Mouse (Mus musculus) intestine, embryonic 14.5 days (tissue): ENCODE results near the gene Zfp719. TPM values are rescaled to one million over a fixed set of nuclear protein-coding genes. Genes with fewer than 3 reads are reported as not detected.

Experiments
- ATAC-seq: fragments of 200-750 bp; cut with Nextera tagmentation; replicated peaks from 2 replicates; pipeline ENCODE4 v1.8.0; 2017; ENCODE audit warnings: low read depth, moderate number of reproducible peaks, moderate TSS enrichment, moderate library complexity; ENCODE audit not compliant: low FRiP score, low TSS enrichment
- DNase-seq: peaks from one replicate; pipeline ENCODE4 v3.0.0-alpha.2; 2018; ENCODE audit warnings: low spot score
- H3K27ac ChIP-seq: fragments of 300-500 bp; sonication (generic); 2 replicates; pipeline ENCODE4 v1.5.1; 2014; ENCODE audit warnings: low read depth, mild to moderate bottlenecking, control low read depth
- H3K27me3 ChIP-seq: fragments of 300-500 bp; sonication (generic); replicated peaks from 2 replicates; pipeline ENCODE4 v1.6.1; 2014; ENCODE audit warnings: low read length, control low read depth; ENCODE audit not compliant: control insufficient read depth, insufficient read depth
- H3K36me3 ChIP-seq: fragments of 300-500 bp; sonication (generic); 2 replicates; pipeline ENCODE4 v1.6.1; 2014; ENCODE audit warnings: low read length, control low read depth; ENCODE audit not compliant: control insufficient read depth, insufficient read depth
- H3K4me1 ChIP-seq: fragments of 300-500 bp; sonication (generic); replicated peaks from 2 replicates; pipeline ENCODE4 v1.6.1; 2014; ENCODE audit warnings: low read length, control low read depth, mixed read lengths; ENCODE audit not compliant: control insufficient read depth, insufficient read depth
- H3K4me2 ChIP-seq: fragments of 300-500 bp; sonication (generic); 2 replicates; pipeline ENCODE4 v1.6.1; 2014; ENCODE audit warnings: low read length
- H3K4me3 ChIP-seq: fragments of 300-500 bp; sonication (generic); 2 replicates; pipeline ENCODE4 v1.5.1; 2014; ENCODE audit warnings: low read depth, low read length, control low read depth, mixed read lengths
- H3K9ac ChIP-seq: fragments of 300-500 bp; sonication (generic); 2 replicates; pipeline ENCODE4 v1.6.1; 2014; ENCODE audit warnings: mild to moderate bottlenecking, low read length
- H3K9me3 ChIP-seq: fragments of 300-500 bp; sonication (generic); 2 replicates; pipeline ENCODE4 v1.6.1; 2016; ENCODE audit warnings: low read length, control low read depth; ENCODE audit not compliant: control insufficient read depth
- WGBS: fragments of 180-500 bp; shearing (Covaris S2); extraction: QIAGEN DNeasy Blood & Tissue Kit; methylation state at CpG from one replicate; pipeline ENCODE4 v1.1.7; 2014; 5-methylcytosine and 5-hydroxymethylcytosine counted together
- polyA plus RNA-seq: library from polyadenylated mRNA; unstranded; fragments of >200 nt; fragmentation: Nextera tagmentation; extraction: Ambion mirVana; gene quantifications from 2 replicates; pipeline ENCODE4 v1.2.1, GENCODE M21; 2014

The Zfp719 gene
- 12.4 TPM in 2 replicates for polyA plus RNA-seq

DNA sequence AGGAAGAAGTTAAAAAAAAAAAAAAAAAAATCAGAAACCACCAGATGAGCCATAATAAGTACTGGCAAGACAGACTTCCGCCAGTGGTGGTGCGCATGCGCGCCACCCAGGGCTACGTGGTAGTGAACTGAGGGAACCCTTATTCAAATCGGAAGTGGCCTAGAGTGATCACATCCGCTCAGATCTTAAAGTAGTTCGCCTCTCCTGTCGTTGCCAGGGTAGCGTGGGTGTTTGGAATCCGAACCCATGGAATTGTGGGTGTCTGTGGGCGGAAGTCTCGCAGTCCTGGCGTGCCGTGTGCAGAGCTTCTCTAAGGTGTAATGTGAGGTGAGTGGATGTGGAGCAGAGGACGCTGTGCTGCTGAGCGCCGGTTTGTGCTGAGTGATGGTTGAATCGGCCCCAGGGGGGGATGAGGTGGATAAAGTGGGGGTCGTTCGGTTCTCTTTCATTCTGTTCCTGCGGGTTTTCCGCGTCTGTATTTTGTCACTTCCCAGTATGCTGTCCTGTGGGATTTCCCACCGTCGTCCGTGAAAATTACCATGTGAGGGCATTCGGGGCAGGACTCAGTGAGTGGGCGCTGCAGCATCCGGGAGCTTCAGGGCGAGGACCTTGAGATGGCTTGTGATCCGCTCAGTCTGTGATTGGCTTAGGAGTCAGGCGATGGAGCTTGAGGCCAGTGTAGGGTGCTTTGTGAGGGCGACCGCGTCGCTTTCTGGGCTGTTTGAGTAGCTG, at the start of gene Zfp719:
TSS of gene Zfp719 (plus strand) at position 171 of the 732 bp plus-strand sequence.
- peak within 1 kb of the TSS; percentile 74 for H3K9ac ChIP-seq
- peaks cover 5% of the 10 kb centered on the region; the same call in 1 of the 2 replicates for H3K4me1 ChIP-seq
- WGBS = under 1% methylated on average over 37 of the region's 37 CpGs
- H3K9me3 ChIP-seq = no peaks in the 10 kb centered on the region
- H3K36me3 ChIP-seq = peaks cover 20% of the 10 kb centered on the region
- peak; percentile 90 for DNase-seq
- peak within 1 kb of the TSS; percentile 69 for H3K4me3 ChIP-seq
- peak within 1 kb of the TSS; percentile 87 for H3K27ac ChIP-seq
- H3K27me3 ChIP-seq = no peaks in the 10 kb centered on the region
- H3K4me2 ChIP-seq = peak within 1 kb of the TSS; percentile 82
- peak; percentile 98 for ATAC-seq

DNA sequence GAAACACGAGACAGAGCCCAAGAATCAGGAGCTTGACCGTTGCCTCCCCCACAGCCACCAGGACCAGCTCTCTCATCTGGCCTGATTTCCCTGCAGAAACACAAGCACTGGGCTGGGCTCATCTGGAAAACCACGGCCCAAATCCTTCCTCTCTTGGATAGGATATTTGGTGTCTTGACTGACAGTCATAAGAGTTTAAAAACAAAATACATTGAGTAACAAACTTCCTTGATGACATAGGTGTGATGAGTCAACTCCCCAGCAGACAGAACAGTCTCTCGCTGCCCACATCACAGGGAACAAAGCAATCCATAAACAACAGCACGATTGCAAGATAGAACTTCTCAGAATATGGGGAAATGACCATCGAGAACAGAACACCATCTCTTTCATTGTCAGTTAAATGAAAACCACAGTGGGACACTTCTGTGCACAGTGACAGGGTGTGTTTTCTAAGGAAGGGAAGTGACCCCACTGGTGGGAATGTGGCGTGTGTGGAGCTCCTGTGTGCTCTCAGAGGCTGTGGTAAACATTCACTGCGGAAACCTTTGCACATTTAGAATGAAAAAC, 49.1 kb upstream of the Zfp719 start:
- H3K4me3 ChIP-seq = no peak overlapping the region
- no peaks in the 10 kb centered on the region for H3K36me3 ChIP-seq
- no peak overlapping the region for H3K4me2 ChIP-seq
- WGBS = 74% methylated on average over 8 of the region's 8 CpGs
- DNase-seq = no peak
- no peaks in the 10 kb centered on the region for H3K9me3 ChIP-seq
- no peaks in the 10 kb centered on the region for H3K27me3 ChIP-seq
- H3K4me1 ChIP-seq = no peaks in the 10 kb centered on the region
- H3K9ac ChIP-seq = no peak overlapping the region
- H3K27ac ChIP-seq = no peak overlapping the region
- ATAC-seq = no peak

DNA sequence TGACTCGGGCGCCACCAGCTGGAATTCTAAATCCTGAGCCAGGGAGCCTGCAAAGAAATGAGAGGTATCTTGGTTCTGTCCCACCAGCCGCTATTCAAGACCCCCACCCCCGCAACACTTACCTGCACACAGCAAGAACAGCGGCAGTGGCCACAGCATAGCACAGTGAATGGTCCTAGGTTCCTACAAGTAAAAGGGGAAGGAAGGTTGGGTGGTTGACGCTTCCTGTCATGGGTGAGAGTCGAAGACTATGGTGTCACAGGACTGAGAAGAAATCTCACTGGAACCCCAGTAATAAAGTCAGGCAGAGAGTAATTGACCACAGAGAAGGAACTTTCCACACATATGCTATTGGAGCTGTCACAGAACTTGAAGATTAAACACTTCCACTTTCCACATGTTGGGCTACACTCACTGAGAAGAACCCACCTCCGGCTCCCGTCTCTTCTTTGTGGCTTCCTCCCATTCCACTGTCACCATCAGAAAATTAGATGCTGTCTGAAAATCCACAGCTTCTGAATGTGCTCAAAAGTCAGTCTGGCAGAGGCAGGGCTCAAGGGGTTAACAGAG, 46.4 kb upstream of the Zfp719 start:
- 87% methylated on average over 9 of the region's 9 CpGs for WGBS

DNA sequence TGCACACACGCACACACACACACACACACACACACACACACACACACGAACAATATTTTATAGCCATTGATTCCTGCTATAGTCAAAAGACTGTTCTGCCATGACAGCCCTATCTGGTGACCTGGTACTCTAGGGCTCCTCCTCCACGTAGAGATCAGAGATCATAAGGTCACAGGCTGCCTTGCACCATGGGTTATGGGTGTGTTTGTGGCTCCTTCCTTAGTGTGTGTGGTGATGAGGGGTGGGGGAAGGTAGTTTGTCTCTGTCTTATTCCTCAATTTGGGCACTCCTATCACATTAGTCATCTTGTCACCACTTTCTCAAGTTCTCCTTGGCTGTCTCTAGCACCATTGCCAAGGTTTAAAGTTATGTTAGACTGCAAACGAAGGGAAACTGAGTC, 40.9 kb upstream of the Zfp719 start:
- Histone ChIP-seq H3K27ac (no peak overlapping the region), H3K36me3 (no peaks in the 10 kb centered on the region), H3K9me3 (no peaks in the 10 kb centered on the region), H3K4me3 (no peak overlapping the region), H3K27me3 (no peaks in the 10 kb centered on the region), H3K9ac (no peak overlapping the region), H3K4me2 (no peak overlapping the region), H3K4me1 (no peaks in the 10 kb centered on the region)
- 71% methylated on average over 4 of the region's 4 CpGs for WGBS
- ATAC-seq (no peak), DNase-seq (no peak)

More for the DNA sequence above, 46.4 kb upstream of the Zfp719 start:
- Histone ChIP-seq H3K4me3 (no peak overlapping the region), H3K36me3 (no peaks in the 10 kb centered on the region), H3K4me2 (no peak overlapping the region), H3K27ac (no peak overlapping the region), H3K9ac (no peak overlapping the region), H3K4me1 (no peaks in the 10 kb centered on the region), H3K27me3 (no peaks in the 10 kb centered on the region), H3K9me3 (no peaks in the 10 kb centered on the region)
- DNase-seq (no peak), ATAC-seq (no peak)

DNA sequence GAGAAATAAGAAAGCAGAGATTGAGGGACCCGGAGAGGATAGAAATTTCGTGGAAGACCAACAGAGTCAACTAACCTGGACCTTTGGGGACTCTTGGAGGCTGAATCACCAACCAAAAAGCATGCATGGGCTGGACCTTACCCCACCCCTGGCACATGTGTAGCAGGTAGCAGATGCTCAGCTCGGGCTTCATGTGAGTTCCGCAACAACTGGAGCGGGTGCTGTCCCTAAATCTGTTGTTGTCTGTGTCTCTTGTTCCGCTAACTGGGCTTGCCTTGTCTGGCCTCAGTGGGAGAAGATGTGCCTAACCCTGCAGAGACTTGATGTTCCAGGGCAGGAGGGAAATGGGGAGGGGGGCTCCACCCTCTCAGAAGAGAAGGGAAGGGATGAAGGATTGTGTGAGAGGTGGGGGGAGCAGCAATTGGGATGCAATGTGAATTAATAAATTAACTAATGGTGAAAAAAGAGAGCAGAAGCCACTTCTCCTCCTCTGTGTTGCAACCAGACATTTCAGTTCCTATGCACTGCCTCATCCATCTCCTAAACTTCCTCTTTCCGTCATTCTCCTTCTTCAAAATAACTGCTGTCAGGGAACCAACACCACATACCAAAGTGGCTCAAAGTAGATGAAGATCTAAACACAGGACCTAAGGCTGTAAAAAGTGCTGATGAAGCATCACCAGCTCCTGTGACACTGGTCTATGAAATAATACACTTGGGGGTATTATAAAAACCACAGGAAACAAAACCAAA, 35.0 kb upstream of the Zfp719 start, which contains the start of gene Cd33:
TSS of gene Cd33 (minus strand) at position 204 of the 753 bp plus-strand sequence.
- no peak for ATAC-seq
- no peak within 1 kb of the TSS for H3K4me3 ChIP-seq
- no peaks in the 10 kb centered on the region for H3K27me3 ChIP-seq
- H3K4me1 ChIP-seq = no peaks in the 10 kb centered on the region
- 71% methylated on average over 7 of the region's 7 CpGs for WGBS
- no peaks in the 10 kb centered on the region for H3K36me3 ChIP-seq
- no peak within 1 kb of the TSS for H3K9ac ChIP-seq
- H3K4me2 ChIP-seq = no peak within 1 kb of the TSS
- no peak within 1 kb of the TSS for H3K27ac ChIP-seq
- H3K9me3 ChIP-seq = no peaks in the 10 kb centered on the region
- no peak for DNase-seq

DNA sequence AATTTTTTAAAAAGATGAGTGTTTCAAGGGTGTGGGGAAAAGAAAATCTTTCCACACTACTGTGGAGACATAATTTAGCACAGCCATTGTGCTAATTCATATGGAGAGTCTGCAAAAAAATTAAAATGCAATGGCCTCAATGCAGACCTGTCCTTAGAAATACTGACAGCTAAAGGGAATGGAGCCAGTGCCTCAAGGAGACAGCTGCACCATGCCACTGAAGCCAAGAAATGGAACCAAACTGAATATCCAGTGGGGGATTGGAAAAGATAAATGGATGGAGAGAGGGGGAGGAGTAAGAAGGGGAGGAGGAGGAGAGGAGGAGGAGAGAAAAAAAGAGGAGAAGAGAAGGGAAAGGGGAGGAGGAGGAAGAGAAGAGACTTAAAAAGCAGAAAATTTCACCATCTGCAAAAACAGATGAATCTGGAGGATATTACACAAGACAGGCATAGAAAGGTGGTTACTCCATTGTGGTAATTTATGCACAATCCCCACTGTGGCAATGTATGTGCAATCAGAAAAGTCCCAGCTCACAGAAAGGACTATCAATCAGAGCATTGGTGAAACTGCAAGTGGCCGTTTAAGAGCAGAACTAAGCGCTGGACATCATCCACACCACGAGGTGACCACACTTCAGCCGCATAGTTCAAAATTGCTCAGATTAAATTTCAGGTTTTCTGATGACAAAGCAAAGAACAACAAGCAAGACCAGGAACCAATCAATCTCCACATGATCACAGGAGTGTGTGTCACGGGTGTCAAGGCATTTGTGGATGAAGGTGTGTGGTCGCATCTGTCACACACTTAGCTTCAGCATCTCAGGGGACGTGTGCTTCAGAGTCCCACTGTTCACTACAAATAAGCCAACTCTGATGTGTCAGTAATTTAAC, 33.5 kb upstream of the Zfp719 start:
- no peaks in the 10 kb centered on the region for H3K27me3 ChIP-seq
- H3K9me3 ChIP-seq = no peaks in the 10 kb centered on the region
- H3K4me1 ChIP-seq = no peaks in the 10 kb centered on the region
- H3K36me3 ChIP-seq = no peaks in the 10 kb centered on the region
- ATAC-seq (no peak), DNase-seq (no peak)
- no peak overlapping the region for H3K4me2 ChIP-seq
- WGBS = 64% methylated on average over 7 of the region's 7 CpGs
- no peak overlapping the region for H3K27ac ChIP-seq
- H3K9ac ChIP-seq = no peak overlapping the region
- H3K4me3 ChIP-seq = no peak overlapping the region

DNA sequence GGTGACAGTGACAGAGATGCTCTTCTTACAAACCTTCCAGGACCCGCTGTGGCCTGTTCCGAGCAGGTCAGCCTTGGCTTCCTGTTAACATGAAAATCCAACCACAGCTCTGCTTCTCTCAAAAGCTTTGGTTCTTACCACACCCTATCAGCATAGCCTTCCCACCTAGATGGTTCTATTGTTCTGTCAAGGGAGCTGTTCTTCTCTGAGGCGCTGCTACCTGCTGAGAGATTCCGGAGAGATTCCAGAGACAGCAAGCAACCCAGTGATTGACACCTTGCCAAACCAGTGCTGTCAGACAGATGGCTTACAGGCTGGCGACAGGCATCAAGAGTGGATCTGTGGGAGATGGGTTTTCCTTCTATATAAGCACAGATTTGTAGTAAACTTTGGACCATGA, 31.7 kb upstream of the Zfp719 start:
- H3K36me3 ChIP-seq = no peaks in the 10 kb centered on the region
- no peaks in the 10 kb centered on the region for H3K27me3 ChIP-seq
- H3K4me1 ChIP-seq = no peaks in the 10 kb centered on the region
- no peaks in the 10 kb centered on the region for H3K9me3 ChIP-seq
- no peak overlapping the region for H3K27ac ChIP-seq
- no peak overlapping the region for H3K9ac ChIP-seq
- no peak overlapping the region for H3K4me2 ChIP-seq
- WGBS = 29% methylated on average over 5 of the region's 5 CpGs
- H3K4me3 ChIP-seq = no peak overlapping the region
- ATAC-seq = no peak
- no peak for DNase-seq

DNA sequence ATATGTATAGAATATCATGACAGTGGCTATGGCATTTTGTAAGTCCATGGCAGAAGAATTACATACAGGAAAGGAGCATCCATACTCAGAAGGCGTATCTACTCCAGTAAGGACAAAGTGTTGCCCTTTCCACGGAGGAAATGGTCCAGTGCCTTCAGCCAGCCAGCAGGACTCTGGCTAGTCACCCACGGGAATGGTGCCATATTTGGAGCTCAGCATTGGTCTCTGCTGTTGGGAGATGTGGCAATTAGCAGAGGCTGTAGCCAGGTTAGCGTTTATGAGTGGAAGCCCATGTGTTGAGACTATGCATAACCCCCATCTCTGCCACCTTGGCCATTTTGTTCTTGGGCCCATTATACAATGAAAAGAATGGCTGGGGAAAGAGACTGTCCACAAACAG, 31.2 kb upstream of the Zfp719 start:
- Histone ChIP-seq H3K4me3 (no peak overlapping the region), H3K27me3 (no peaks in the 10 kb centered on the region), H3K27ac (no peak overlapping the region), H3K4me2 (no peak overlapping the region), H3K36me3 (no peaks in the 10 kb centered on the region), H3K9me3 (no peaks in the 10 kb centered on the region), H3K9ac (no peak overlapping the region), H3K4me1 (no peaks in the 10 kb centered on the region)
- WGBS = 74% methylated on average over 4 of the region's 4 CpGs
- ATAC-seq (no peak), DNase-seq (no peak)
